Mouse (Mus musculus) small intestine, adult 2 months (tissue): ENCODE data around the gene Pla2g3.

Experiments used
- CTCF ChIP-seq: fragments of 200-500 bp; IDR thresholded peaks from 2 replicates; pipeline ENCODE4 v1.5.1; 2012; ENCODE audit warnings: low read depth, mild to moderate bottlenecking, control low read depth, inconsistent platforms, low read length, moderate library complexity, mixed read lengths; ENCODE audit not compliant: insufficient replicate concordance, insufficient read length; ENCODE audit errors: extremely low read depth
- POLR2A ChIP-seq: fragments of 200-500 bp; IDR thresholded peaks from 2 replicates; pipeline ENCODE4 v1.6.1; 2012; ENCODE audit warnings: low read depth, mild to moderate bottlenecking, control low read depth, inconsistent platforms, low read length, moderate library complexity

- TF ChIP-seq POLR2A = no peak
- no peak for TF ChIP-seq CTCF
Measured at GRCm38 (mm10) chr11:3494857-3495256, 6.8 kb downstream of the Pla2g3 start.
